Mouse (Mus musculus) kidney, adult 8-10 months (tissue): ENCODE data around the gene Ceacam2.
"Not testable (repeated sequence)": the region's sequence is repeated elsewhere in the genome, so short reads cannot be mapped to it uniquely, and the experiment has no call there.

ENCODE experiments used
- DNase-seq, 2 experiments: peaks; one replicate each; pipeline ENCODE4 v3.0.0; 2022

Gene Ceacam2

DNA sequence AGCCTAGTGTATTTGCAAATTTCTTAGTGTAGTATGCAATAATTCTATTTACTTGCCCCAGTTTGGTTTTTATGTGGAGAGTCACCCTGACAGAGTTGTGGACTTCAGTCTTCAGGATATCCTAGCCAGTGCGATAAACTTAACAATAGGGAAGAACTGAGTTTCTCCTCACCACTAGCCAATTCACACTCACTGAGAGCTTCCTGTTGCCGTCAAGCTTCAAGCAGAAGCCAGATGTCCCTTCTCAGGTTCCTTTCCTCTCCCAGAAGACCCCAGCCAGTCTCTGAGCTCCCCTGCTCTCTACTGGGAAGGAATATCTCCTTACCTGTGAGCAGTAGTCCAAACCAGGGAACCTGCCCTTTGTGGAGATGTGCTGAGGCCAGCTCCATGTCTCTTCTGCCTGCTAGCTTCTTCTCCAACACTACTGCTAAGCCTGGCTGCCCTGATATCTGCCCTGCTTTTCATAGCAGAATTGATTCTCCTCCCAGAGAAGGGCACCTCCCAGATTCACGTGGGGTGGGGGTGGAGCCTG, at the start of gene Ceacam2:
Gene Ceacam2, minus strand, starts transcription at position 482 of the 532 bp plus-strand sequence.
- not testable (repeated sequence) for DNase-seq

GRCm38 (mm10) chr7:25585351-25586204, 45.9 kb upstream of the Ceacam2 start:
- DNase-seq: no peak

GRCm38 (mm10) chr7:25584651-25585050, 45.0 kb upstream of the Ceacam2 start:
- DNase-seq: no peak

DNA sequence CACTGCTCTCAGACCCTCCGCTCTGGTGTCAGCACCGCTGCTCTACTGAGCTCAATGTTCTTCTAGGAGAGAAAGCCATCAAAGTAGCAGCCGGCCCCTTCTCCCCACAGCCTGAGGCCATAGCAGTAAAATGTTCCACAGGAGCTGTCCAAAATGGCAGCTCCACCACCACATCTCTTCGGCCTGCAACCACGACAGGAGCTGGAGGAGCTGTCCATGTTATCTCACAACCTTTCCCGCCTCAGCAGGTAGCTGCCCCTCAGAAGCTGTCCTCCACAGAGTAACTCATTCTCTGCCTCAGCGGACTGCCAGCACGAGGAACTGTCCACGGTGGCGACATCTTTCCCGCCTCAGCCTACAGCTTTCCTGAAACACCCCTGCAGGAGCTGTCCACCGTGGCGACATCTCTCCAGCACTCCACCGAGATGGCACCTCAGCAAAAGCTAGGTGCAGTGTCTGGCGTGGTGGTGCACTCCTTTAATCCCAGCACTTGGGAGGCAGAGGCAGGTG, 42.7 kb upstream of the Ceacam2 start:
- DNase-seq: no peak

- no peak for DNase-seq
Measured at GRCm38 (mm10) chr7:25579441-25579840, 39.8 kb upstream of the Ceacam2 start.

DNA sequence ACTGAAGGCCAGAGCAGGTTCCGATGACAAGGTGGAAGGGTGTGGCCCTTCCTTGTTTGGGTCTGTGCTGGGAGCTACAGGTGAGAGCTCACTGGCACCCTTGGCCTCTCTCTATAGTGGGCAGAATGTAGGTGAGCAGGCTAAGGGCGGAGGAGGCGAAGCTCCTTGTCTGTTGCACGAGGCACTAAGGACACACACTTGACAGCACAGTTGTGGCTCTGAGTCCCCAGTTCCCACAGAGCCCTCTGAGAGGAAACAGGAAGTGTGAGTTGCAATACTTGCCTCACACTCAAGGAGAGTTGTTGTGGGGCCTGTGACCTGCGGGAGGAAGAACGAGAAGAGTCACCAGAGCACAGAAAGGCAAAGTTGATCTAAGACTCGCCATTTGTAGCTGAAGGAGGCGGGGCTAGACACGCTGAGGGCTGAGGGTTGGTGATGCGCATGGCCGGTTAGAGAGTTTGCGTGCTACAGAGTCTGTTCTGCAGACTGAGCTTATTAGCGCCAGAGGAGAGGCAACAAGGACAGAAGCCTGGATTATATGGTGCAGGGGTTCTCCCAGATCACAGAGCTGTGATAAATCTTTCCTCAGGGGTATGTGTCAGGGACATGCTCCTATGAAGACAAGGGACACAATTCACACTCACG, 37.3 kb upstream of the Ceacam2 start:
- peak in 1 of 2 experiments; percentile 44 for DNase-seq

- not testable (repeated sequence) for DNase-seq
Measured at GRCm38 (mm10) chr7:25576308-25576707, 36.7 kb upstream of the Ceacam2 start.

- no peak for DNase-seq
Measured at GRCm38 (mm10) chr7:25575870-25576269, 36.2 kb upstream of the Ceacam2 start.

DNA sequence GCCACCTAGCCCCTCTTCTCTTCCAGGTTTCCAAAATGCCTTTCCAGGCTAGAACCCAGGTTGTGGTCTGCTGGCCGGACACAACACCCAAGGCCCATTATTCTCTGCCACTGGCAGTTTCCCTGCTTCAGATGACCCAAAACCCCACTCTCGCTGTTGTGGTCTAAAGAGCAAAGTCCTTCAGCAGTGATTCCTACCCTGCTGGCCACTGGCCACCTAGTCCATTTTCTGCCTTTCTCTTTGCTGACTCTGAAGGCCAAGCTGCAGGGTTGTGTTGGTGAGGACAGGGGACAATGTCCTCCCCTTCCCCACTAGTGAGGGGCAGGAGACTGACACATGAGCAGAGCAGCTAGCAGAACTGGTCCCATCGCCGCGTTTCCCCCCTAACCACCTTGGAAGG, 35.4 kb upstream of the Ceacam2 start:
- DNase-seq: peak; percentile 76 to 81

- DNase-seq: peak in 1 of 2 experiments; percentile 34
Measured at GRCm38 (mm10) chr7:25573806-25574205, 34.1 kb upstream of the Ceacam2 start.

DNA sequence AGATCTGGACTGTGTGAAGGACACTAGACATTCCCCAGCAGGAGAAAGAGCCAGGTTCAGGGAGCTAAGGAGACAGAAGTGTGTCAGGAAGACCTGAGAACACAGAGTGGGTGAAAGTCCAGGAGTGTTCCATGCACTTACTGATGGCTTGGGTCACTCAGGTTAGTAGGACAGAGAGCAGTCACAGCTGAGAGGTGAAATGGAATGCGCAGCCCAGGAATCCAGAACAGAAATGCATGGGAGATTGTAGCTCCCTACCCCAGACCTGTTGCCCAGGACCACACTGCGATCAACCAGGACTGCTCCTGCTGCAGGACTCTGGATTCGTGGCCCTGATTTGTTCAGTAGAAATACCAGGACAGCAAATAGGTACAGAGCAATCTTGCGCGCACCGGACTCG, 29.1 kb upstream of the Ceacam2 start:
- peak; percentile 49 to 67 for DNase-seq

DNA sequence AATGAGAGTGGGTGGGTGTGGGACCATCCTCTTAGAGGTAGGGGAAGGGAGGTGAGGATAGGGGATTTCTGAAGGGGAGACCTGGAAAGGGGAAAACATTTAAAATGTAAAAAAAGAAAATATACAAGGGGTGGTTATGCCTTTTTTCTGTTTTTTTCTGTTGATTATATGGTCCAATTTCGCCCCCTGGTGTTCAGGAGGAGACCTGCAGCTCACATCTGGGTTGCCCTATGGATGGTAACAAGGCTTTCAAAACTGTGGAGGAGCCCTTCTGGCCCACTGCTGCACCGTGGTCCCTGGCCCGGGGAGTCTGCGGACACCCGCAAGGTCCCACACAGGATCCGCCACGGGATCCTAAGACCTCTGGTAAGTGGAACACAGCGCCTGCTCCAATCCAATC, 1.8 kb upstream of the Ceacam2 start:
- DNase-seq: peak in 1 of 2 experiments; percentile 58

GRCm38 (mm10) chr7:25539954-25540353, 297 bp upstream of the Ceacam2 start:
- DNase-seq: not testable (repeated sequence)

DNA sequence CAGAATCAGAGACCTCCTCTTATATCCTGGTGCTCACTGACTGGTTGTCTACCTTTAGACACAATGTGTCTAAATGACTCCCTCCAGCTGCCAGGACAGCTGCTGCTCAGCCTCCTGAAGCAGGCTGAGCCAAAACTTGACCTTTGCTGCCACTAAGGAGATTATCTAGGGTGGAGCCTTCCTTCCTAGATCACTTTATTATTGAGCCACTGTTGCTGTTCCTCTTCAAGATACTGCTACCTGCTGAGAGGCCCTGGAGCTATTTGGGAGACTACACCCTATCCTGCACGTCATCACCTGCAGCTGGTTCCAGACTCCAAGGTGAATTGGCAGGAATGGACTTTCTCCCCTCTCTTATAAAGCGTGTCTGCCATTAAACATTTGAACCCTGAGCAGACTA, 8.8 kb downstream of the Ceacam2 start:
- DNase-seq: no peak

- DNase-seq: peak in 1 of 2 experiments; percentile 53
Measured at GRCm38 (mm10) chr7:25516070-25516777, 23.4 kb downstream of the Ceacam2 start.

GRCm38 (mm10) chr7:25515667-25516066, 24.0 kb downstream of the Ceacam2 start:
- not testable (repeated sequence) for DNase-seq

DNA sequence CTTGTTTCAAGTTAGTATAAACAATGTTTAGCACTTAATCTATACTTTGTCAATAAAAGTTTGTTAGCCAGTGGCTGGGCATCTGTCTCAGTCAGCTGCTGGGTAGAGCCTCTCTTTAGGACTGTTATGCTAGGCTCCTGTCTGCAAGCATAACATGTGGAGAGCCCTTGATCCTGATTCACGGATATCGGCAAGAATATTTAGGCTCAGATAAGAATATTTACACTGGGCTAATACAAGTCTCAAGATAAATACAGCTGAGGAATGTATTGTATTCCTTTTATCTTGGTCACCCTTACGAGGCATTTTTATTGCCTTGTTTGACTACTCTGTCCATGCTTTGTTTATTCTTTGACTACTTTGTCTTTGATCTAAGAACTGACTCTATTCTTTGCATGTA, 29.7 kb downstream of the Ceacam2 start:
- DNase-seq: no peak

DNA sequence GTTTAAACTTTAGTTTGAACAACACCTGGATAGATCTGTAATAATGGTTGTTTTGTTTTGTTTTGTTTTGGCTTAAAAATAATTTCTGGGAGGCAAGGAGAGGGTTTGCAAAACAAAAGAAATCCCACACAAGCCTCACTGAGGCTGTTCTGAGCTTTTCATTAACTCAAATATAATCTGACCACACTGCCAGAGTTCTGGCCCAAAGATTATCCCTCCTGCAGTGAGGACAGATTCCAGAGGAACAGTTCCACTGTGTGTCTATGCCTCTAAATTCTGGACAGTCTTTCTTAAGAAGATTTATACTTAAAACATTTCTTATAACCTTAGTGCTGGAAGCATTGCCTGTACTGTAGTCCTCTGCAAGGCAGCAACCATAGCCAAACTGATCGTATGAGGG, 45.0 kb downstream of the Ceacam2 start:
- peak in 1 of 2 experiments; percentile 22 for DNase-seq

GRCm38 (mm10) chr7:25490698-25491097, 49.0 kb downstream of the Ceacam2 start:
- peak; percentile 27 to 50 for DNase-seq

DNA sequence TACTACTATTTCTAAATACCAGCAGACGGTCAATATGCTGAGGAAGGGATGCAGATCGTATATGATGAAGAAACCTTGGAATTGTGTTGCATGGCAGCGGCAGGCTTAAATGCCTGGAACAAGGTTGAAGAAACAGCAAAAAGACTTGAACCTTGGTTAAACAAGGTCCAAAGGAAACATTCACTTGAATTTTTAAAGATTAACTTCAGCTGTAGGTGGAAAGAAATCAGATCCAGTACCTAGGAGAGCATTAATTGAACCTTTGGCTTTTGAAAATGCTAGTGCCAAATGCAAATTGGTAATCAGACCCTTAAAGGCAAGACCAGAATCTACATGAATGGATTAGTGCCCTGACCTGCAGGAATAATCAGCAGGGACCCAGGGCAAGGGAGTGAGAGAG, 50.3 kb downstream of the Ceacam2 start:
- DNase-seq: peak; percentile 43 to 67

- DNase-seq: peak; percentile 73 to 79
Measured at GRCm38 (mm10) chr7:25486186-25486585, 53.5 kb downstream of the Ceacam2 start.

DNA sequence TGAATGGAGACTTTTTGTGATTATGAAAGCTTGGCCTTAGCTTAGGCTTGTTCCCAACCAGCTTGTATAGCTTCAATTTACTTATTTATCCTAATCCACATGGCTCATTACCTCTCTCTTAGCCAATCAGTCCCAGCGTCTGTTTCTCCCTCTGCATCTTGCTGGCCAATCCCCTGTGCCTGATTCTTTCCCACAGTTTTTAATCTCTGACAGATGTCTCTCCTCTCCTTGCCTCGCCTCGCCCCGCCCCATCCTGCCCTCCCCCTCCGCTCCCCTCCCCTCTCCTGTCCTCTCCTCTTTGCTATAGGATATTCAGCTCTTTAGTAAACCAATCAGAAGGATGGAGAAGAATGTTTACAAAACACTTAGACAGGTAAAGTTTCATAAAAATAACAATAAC, 54.6 kb downstream of the Ceacam2 start:
- no peak for DNase-seq
